Mouse (Mus musculus) liver, embryonic 14.5 days (tissue): ENCODE data around the gene Camk2d. TPM values are rescaled to one million over a fixed set of nuclear protein-coding genes. Genes with fewer than 3 reads are reported as not detected.

Source experiments
- ATAC-seq: fragments of 200-750 bp; cut with Nextera tagmentation; 2 replicates; pipeline ENCODE4 v1.8.0; 2017; ENCODE audit warnings: moderate number of reproducible peaks, mild to moderate bottlenecking, moderate library complexity; ENCODE audit not compliant: insufficient read depth
- DNase-seq, 3 experiments: peaks; one replicate each; pipeline ENCODE4 v3.0.0-alpha.2; 2012 to 2013; ENCODE audit warnings: low read depth in 3 of 3, low spot score in 3 of 3
- H3K27ac ChIP-seq: fragments of 300-500 bp; sonication (generic); 2 replicates; pipeline ENCODE4 v1.5.1; 2014; ENCODE audit warnings: moderate library complexity, mild to moderate bottlenecking, control low read depth, inconsistent platforms
- H3K27me3 ChIP-seq: fragments of 300-500 bp; sonication (generic); 2 replicates; pipeline ENCODE4 v1.6.1; 2014; ENCODE audit warnings: mild to moderate bottlenecking, low read length, moderate library complexity; ENCODE audit not compliant: control insufficient read depth, insufficient read depth
- H3K36me3 ChIP-seq: fragments of 300-500 bp; sonication (generic); replicated peaks from 2 replicates; pipeline ENCODE4 v1.6.1; 2014; ENCODE audit warnings: low read depth; ENCODE audit not compliant: control insufficient read depth, insufficient read depth
- H3K4me1 ChIP-seq, 2 experiments: fragments of 200-500 bp in 1 of 2; fragments of 300-500 bp in 1 of 2; sonication (generic) in 1 of 2; replicated peaks; 2 replicates each; pipeline ENCODE4 v1.6.1; 2012 to 2014; ENCODE audit warnings: antibody characterized with exemption in 1 of 2, inconsistent platforms in 1 of 2, low read length in 1 of 2; ENCODE audit not compliant: control insufficient read depth in 2 of 2, insufficient read depth in 2 of 2
- H3K4me2 ChIP-seq: fragments of 300-500 bp; sonication (generic); 2 replicates; pipeline ENCODE4 v1.6.1; 2014; ENCODE audit warnings: low read depth, mild to moderate bottlenecking, control low read depth, moderate library complexity
- H3K4me3 ChIP-seq, 2 experiments: fragments of 200-500 bp in 1 of 2; fragments of 300-500 bp in 1 of 2; sonication (generic) in 1 of 2; 2 replicates each; pipeline ENCODE4 v1.5.1; 2012 to 2014; ENCODE audit warnings: low read depth in 2 of 2, low read length in 2 of 2, mild to moderate bottlenecking in 2 of 2, control low read depth in 1 of 2, inconsistent platforms in 1 of 2, moderate library complexity in 1 of 2; ENCODE audit not compliant: insufficient read depth in 1 of 2
- H3K9ac ChIP-seq: fragments of 300-500 bp; sonication (generic); replicated peaks from 2 replicates; pipeline ENCODE4 v1.6.1; 2014; ENCODE audit warnings: mild to moderate bottlenecking, control low read depth, moderate library complexity
- H3K9me3 ChIP-seq: fragments of 300-500 bp; sonication (generic); 2 replicates; pipeline ENCODE4 v1.6.1; 2016; ENCODE audit warnings: low read length, mixed read lengths; ENCODE audit not compliant: control insufficient read depth
- CTCF ChIP-seq: IDR thresholded peaks from 2 replicates; pipeline ENCODE4 v1.5.1; 2016; ENCODE audit warnings: antibody characterized with exemption, low read depth, control low read depth
- EP300 ChIP-seq: IDR thresholded peaks from 2 replicates; pipeline ENCODE4 v1.6.1; 2016; ENCODE audit warnings: antibody characterized with exemption, low read depth
- WGBS: fragments of 180-500 bp; shearing (Covaris S2); extraction: QIAGEN DNeasy Blood & Tissue Kit; methylation state at CpG from one replicate; pipeline ENCODE4 v1.1.7; 2014; ENCODE audit not compliant: insufficient replicate concordance; 5-methylcytosine and 5-hydroxymethylcytosine counted together
- polyA plus RNA-seq, 2 experiments: library from polyadenylated mRNA; depleted of rRNA in 1 of 2; stranded (reverse) in 1 of 2; unstranded in 1 of 2; fragments of >200 nt; fragmentation: Nextera tagmentation in 1 of 2; extraction: Ambion mirVana in 1 of 2; gene quantifications; 2 replicates each; pipeline versions ENCODE4 v1.2.1 to v1.2.3; 2012 to 2014

Gene Camk2d
- polyA plus RNA-seq, 2 experiments = 2.2 to 3.7 TPM

DNA sequence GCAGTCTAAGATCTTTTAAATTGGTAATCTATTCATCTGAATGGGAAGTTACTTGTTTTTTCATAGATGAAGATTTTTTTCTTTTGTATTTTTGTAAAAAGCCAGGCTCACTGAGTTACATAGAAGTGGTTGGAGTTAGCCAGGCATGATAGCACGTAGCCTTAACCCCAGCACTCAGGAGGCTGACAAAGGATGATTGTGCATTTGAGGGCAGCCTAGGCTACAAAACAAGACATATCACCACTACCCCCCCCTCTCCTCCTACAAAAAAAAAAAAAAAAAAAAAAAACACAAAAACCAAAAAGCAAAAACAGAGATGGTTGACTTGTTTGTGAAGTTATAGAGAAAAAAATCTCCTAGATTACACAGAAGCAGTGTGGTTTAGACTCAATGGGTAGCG lies 92.4 kb downstream of the Camk2d start:
- TF ChIP-seq CTCF = no peak
- no peak for TF ChIP-seq EP300
- no peak for ATAC-seq
- WGBS = 58% methylated on average over 2 of the region's 2 CpGs

DNA sequence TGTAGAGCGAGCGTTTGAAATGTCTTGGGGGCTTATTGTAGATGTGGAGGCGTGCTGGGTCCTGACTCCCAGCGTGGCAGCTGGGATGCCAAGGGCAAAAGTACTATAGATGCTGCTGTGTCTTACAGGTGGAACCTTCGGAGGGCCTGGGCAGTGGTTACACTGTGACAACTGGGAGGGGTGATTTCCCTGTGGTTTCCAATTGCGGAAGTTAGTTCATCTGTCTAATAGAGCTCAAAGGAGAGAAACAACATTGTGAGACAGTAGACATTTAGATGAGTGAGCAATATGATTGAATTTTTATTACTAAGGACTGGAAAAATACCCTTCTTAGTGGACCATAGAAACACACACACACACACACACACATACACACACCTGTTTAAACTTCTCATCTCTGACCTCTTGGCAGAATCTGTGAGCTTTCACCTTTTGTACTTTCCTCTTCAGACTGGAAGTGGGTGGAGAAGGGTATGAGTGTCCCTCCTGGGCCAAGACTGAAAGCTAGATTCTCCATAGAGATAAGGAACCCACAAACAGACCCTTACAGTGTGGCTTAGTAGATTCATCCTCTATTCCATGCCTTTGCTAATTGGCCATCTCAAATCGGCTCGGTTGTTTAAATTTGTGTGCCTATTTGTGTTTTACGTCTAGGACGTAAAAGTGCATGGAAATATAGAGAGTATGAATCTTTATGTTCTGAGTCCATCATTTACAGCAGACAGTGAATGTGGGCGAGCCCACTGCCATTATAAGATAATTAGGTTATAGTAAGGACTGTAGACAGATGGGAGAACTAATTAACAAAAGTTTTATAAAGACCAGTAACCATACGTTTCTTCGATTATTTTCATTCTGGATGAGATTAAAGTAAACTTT lies 94.8 kb downstream of the Camk2d start:
- Histone ChIP-seq H3K4me3 (no peak overlapping the region), H3K36me3 (no peaks in the 10 kb centered on the region), H3K4me1 (no peaks in the 10 kb centered on the region), H3K27me3 (no peaks in the 10 kb centered on the region), H3K9ac (no peak overlapping the region), H3K4me2 (no peak overlapping the region), H3K27ac (no peak overlapping the region), H3K9me3 (no peaks in the 10 kb centered on the region)
- TF ChIP-seq EP300 (no peak), CTCF (no peak)
- ATAC-seq (no peak), DNase-seq (no peak)
- 46% methylated on average over 13 of the region's 13 CpGs for WGBS

More for the DNA sequence above, 92.4 kb downstream of the Camk2d start:
- no peaks in the 10 kb centered on the region for H3K4me1 ChIP-seq
- H3K27me3 ChIP-seq = no peaks in the 10 kb centered on the region
- DNase-seq = no peak
- H3K27ac ChIP-seq = no peak overlapping the region
- no peak overlapping the region for H3K4me3 ChIP-seq
- no peaks in the 10 kb centered on the region for H3K9me3 ChIP-seq
- H3K9ac ChIP-seq = no peak overlapping the region
- no peaks in the 10 kb centered on the region for H3K36me3 ChIP-seq
- H3K4me2 ChIP-seq = no peak overlapping the region

DNA sequence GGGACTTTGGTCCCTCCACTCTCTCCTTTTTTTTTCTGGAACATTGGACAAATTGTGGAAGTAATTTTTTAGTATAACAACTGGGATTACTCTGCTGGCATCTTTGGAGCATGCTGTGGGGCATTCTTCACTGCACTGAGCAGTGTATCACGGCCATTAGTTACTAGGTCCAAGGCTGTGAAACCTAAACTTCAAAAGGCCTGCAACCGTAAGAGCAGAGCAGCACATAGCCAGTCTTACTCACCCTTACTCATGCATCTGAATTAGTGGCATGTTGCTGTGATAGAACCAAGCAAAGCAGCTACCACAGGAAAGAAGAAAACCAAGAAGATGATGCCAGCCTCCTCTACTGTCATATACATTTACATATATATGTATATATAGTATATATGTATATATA lies 95.5 kb downstream of the Camk2d start:
- Histone ChIP-seq H3K4me2 (no peak overlapping the region), H3K4me3 (no peak overlapping the region), H3K9me3 (no peaks in the 10 kb centered on the region), H3K9ac (no peak overlapping the region), H3K27me3 (no peaks in the 10 kb centered on the region), H3K4me1 (no peaks in the 10 kb centered on the region), H3K36me3 (no peaks in the 10 kb centered on the region), H3K27ac (no peak overlapping the region)
- DNase-seq (no peak), ATAC-seq (no peak)
- 58% methylated on average over 2 of the region's 2 CpGs for WGBS
- no peak for TF ChIP-seq EP300
- TF ChIP-seq CTCF = no peak

DNA sequence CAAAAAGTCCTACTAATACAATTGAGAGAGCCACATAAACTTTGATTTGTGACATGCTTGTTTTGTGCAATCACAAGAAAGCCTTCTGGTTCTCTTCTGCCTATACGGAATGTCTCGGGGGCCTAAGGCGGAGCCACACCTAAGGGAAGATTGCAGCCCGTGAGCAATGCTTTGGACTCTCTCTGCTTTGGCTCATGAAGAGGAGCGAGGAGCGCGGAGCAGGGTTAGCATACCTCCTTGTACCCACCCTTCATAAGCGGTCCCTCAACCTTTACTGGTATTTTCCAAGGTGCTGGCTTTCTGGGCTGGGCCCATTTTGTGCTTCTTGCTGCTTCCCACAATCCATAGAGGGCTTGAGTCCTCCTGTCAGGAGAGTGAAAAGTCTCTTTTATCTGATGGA lies 96.7 kb downstream of the Camk2d start:
- Histone ChIP-seq H3K9ac (no peak overlapping the region), H3K4me1 (no peaks in the 10 kb centered on the region), H3K36me3 (no peaks in the 10 kb centered on the region), H3K27me3 (no peaks in the 10 kb centered on the region), H3K4me2 (peak overlapping the region; percentile 11; the same call in 1 of the 2 replicates), H3K9me3 (no peaks in the 10 kb centered on the region), H3K4me3 (no peak overlapping the region), H3K27ac (no peak overlapping the region)
- 55% methylated on average over 8 of the region's 8 CpGs for WGBS
- no peak for DNase-seq
- ATAC-seq = no peak
- TF ChIP-seq EP300 (no peak), CTCF (no peak)

DNA sequence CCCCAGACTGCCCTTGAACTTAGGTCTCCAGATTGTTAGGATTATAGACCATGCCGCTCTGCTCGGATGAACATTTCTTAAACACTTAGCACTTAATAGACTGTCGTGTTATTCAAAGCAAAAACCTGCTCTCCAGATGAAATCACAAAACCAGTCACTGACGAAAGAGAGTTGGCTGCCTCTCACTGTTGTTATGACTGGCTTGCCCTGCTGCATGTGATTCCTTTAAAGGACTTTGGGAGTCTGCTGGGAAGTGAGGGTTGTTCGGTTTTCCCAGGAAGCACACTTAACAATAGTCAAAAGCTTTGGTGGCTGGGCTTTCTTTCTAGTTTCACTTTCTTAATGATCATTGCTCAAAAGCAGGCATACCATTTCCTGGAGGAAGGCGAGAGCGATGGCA lies 97.2 kb downstream of the Camk2d start:
- Histone ChIP-seq H3K4me3 (0 out of 4 replicates have a peak overlapping the region, but pooled peaks of 1 of the 2 experiments have one; percentile 1), H3K9me3 (no peaks in the 10 kb centered on the region), H3K4me1 (no peaks in the 10 kb centered on the region), H3K9ac (no peak overlapping the region), H3K27ac (no peak overlapping the region), H3K36me3 (no peaks in the 10 kb centered on the region), H3K4me2 (peak overlapping the region; percentile 11; the same call in 1 of the 2 replicates), H3K27me3 (no peaks in the 10 kb centered on the region)
- no peak for ATAC-seq
- DNase-seq = no peak
- no peak for TF ChIP-seq CTCF
- TF ChIP-seq EP300 = no peak
- WGBS = 23% methylated on average over 7 of the region's 7 CpGs
